Mouse (Mus musculus): ENCODE data around the gene Scamp3.
"Not testable (repeated sequence)": the region's sequence is repeated elsewhere in the genome, so short reads cannot be mapped to it uniquely, and the experiment has no call there.

Scamp3 gene

DNA sequence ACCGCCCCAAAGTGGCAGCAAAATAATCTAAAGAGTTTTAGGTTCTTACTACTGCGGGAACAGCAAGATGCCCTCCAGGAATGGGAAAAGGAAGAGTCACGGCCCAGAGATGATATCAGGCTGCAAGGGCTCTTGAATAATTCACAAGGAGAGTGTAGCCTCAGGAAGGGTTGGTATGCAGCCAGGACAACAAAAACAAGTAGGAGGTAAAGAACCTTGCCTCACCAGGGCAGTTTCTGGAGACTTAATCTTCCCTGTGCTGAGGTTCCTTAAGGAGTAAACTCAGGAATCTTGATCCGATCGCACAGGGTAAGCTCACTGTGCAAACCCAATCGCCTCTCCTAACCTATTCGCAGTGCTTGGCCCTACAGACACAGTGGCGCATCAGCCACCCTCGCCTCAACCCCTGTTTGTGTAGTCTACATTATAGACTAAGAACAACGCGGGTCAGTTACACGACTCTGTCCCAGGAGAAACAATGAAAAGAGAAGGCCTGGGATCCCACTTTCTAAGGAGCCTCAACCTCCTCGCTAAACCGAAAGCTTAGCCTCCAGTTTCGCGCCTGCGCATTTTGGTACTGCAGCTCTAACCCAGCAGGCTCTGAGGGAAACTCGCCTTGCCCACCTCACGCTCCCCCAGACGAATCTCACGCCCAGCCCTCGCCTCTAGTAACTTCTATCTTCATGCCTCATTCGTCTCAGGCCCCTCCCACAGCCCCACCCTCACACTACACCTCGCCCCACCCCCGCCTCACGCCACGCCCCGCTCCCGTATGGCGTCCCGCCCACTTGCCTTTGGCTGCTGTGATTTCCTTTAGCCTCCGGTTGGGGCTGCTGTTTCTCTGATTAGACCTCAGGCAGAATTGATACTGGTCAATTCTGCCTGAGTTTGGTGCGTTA lies 19.0 kb downstream of the Scamp3 start:
- peak; percentile 88 for DNase-seq (ENCODE audit: low read depth, low spot score)

DNA sequence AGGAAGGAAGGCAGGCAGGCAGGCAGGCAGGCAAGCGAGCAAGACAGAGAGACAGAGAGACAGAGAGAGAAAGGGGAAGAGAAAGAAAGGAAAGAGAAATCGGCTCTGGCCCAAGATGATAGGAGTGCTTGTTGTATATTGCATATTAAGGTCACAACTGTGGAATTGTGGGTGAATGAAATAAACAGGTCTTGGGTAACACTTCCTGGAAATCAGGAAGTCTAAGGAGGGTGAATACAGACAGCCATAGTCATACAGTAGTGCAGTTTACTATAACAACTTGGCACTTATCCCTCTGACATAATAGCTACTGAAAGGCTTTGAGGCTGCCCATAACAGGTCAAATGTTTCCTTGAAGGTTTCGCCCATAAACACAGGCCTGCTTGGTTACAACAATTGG lies 22.6 kb downstream of the Scamp3 start:
- DNase-seq (ENCODE audit: low read depth, low spot score), result no peak

DNA sequence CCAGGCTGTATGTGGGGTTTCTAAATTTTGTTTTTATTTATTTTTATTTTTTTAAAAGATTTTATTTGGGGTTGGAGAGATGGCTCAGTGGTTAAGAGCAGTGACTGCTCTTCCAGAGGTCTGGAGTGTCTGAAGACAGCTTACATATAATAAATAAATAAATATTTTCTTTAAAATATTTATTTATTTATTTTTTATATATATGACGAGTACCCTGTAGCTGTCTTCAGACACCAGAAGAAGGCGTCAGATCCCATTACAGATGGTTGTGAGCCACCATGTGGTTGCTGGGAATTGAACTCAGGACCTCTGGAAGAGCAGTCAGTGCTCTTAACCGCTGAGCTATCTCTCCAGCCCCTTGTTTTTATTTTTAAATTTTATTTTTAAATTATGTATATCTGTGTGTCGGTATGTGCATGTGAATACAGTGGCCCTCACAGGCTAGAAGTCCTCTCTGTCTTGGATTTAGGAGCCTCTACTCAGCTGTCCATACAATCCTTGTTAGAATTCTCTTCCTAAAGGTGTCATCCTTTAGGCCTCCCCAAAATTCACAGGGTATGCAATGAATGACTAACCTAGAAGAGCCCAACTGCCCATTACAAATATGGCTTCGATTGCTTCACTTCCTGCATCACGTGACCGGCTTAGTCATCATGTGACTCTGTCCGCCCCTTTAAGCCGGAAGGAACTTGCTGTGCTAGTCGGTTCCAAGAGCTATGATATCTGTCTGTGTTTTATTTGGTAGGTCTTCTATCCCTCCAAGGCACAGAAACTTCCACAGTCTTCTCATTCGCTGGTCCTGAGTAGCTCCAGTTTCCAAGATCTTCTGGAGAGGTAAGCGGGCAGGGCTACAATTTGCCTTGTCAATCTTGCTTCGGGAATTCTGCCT lies 25.2 kb downstream of the Scamp3 start, which contains the start of gene Gba:
TSS of gene Gba (plus strand) at position 676 of the 889 bp plus-strand sequence.
- DNase-seq (ENCODE audit: low read depth, low spot score), result peak; percentile 83

DNA sequence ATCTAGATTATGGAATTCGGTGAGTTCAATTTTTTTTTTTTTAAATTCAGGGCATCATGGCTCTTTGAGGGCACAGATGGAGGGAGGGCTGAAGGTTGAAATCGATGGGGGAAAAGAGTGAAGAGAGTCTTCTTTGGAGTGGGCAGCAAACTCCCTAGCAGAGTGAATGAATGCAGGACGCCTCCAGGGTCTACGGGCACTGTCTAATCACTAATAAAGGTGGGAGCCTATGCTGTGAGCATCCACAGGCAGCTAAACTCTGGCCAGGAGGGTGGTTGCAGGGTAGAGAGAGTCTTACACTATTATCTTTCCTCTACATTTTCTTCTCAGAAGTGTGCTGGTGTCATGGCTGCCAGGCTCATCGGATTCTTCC lies 25.9 kb downstream of the Scamp3 start:
- no peak for DNase-seq (ENCODE audit: low read depth, low spot score)

DNA sequence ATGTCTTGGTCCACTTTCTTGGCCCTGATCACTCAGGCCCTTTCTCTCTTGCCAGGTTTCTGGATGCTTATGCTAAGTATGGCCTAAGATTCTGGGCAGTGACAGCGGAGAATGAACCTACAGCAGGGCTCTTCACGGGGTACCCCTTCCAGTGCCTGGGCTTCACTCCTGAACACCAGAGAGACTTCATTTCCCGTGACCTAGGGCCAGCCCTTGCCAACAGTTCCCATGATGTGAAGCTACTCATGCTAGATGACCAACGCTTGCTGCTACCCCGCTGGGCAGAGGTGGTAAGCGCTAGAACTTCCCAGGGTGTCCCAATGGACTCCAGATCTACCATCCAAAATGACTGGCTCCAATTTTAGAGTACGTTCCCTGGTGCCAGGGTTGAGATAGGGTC lies 28.8 kb downstream of the Scamp3 start:
- no peak for DNase-seq (ENCODE audit: low read depth, low spot score)

DNA sequence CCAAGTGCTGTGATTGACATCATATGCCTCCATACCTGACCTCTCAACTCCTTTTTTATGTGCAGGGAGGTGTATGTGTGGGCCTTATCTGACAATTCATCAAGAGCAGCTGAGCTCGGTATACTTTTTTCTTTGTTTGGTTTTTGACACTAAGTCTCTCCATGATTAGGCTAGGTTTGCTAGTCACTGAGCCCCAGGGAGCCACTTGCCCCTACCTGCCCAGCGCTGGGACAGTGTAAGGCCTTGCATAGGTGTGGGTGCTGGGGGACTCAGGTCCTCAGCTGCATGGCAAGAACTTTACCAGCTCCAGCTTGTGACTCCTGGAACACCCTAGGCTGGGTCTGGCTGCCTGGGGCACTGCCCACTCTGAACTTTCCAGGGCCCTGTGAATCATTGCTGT lies 29.4 kb downstream of the Scamp3 start:
- DNase-seq (ENCODE audit: low read depth, low spot score), result no peak

DNA sequence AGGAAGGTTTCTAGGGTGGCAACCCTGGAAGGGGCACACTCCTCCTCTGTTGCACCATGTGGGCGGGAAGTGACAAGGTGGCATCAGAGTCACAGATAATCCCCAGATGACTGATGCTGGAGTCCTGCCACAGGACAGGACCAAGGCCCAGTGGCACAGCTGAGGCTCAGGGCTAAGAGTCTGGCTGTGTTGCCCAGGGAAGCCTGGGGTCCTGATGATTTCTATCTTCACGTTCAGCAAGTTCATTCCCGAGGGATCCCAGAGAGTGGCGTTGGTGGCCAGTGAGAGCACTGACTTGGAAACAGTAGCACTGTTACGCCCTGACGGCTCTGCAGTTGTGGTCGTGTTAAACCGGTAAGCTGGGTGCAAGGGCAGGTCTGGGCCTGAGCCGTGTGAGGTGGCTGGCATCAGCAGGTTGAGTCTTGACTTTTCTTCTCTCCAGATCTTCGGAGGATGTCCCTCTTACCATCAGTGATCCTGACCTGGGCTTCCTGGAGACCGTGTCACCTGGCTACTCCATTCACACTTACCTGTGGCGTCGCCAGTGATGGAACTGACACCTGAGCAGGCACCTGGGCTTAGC lies 30.9 kb downstream of the Scamp3 start:
- no peak for DNase-seq (ENCODE audit: low read depth, low spot score)

DNA sequence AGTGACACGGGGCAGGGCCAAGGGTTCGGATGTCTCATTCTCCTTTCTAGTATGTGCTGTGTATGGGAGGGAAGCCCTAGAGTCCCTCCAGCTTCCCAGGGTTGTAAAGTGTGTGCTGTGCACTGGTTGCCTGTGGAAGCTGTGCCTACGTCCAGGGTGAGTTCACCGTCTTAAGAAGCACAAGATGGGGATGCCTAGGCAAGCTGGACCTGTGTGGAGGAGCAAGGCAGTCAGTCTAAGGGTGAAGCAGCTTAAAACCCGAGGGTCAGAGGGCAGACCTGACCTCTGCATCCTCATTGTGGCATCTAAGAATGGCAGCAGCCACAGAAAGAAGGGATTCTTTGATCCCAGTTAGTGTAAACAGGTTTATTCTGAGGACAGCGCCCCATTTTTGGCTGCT lies 31.5 kb downstream of the Scamp3 start:
- DNase-seq (ENCODE audit: low read depth, low spot score), result no peak

DNA sequence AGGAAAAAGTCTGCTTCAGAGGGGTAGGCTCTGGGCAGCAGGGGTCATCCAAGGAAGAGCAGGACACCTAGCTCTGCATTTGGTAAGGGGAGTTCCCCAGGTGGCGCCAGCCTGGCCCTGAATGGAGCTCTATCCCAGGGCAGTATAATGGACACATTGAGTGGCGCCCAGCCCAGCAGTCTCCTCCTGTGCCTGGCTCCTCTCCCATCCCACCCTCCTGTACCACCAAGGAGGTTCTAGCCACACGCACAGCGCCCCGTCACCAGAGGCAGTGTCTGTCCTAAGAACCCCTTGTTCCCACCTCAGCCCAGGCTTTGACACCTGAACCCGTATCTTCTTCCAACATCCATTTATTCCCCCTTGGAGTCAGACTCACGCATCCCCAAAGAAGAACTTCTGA lies 32.5 kb downstream of the Scamp3 start:
- DNase-seq (ENCODE audit: low read depth, low spot score), result no peak

DNA sequence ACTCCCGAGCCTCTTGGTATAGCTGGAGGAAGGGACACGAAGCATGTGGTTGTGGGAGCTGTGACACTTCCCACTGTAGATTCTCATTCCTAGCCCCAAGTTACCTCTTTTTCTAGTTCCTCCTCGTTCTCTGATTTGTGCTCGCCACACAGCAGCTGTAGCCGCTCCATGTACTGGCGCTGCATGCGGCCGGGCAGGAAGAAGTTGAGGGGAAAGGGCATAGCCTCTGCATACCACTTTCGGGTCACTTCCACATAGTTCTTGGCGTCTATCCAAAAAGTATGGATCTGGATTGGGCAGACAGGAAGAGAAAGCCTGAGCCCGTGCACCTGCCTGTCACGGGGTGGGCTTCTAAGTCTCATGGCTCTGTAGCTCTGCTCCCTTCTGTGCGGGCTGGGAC lies 32.9 kb downstream of the Scamp3 start:
- DNase-seq (ENCODE audit: low read depth, low spot score), result no peak

DNA sequence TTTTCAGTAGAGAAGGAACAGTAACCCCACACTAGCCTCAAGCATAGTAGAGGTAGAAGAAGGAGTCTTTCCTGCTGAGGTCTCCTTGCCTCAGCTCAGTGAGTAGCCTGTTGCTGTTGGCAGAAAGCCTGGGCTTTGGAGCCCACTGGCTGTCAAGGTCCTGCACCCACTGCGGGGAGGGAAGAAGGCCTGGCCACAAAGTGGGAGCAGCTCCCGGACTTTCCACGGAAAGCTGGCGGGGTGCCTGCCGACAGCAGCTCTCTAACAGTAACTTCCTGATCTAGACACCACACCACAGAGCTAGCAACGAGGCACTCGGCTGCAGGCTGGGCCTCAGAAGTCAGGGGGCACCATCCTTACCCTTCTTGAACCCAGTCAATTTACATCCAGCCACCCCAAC lies 33.5 kb downstream of the Scamp3 start:
- DNase-seq (ENCODE audit: low read depth, low spot score), result no peak

DNA sequence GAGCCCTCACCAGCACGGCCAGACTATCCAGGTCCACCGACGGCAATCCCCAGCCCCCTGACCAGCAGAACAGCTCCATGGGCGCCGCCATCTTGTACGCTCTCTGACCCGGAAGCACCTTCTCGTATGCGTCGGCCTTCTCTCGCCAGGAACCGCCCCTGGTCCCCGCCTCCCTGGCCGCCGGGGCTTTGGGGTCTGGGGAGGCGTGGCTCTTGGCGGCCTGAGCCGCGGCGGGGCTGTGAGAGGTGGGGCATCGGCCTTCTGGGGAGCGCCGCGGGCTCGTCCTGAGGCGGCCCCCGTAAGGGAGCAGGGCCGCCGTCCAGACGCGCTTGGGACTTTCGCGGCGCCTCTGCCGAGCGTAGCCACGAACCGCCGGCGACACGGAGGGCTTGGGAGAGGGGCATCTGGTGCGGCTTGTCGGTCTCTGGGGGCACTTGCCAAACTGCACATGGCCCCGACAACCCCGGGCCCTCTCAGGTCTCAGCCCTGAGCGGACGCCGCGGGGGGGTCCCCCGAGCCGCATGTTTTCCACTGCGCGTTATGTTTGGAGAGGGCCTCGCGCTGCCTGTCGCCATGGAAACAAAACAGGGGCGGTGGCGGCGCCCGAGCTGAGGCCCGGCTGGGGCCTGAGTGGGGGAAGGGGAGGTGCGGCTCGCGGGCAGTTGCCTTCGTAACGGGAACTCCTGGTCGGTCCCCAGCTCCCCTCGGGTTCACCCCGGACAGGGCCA lies 36.7 kb downstream of the Scamp3 start:
- DNase-seq (ENCODE audit: low read depth, low spot score), result peak; percentile 93

DNA sequence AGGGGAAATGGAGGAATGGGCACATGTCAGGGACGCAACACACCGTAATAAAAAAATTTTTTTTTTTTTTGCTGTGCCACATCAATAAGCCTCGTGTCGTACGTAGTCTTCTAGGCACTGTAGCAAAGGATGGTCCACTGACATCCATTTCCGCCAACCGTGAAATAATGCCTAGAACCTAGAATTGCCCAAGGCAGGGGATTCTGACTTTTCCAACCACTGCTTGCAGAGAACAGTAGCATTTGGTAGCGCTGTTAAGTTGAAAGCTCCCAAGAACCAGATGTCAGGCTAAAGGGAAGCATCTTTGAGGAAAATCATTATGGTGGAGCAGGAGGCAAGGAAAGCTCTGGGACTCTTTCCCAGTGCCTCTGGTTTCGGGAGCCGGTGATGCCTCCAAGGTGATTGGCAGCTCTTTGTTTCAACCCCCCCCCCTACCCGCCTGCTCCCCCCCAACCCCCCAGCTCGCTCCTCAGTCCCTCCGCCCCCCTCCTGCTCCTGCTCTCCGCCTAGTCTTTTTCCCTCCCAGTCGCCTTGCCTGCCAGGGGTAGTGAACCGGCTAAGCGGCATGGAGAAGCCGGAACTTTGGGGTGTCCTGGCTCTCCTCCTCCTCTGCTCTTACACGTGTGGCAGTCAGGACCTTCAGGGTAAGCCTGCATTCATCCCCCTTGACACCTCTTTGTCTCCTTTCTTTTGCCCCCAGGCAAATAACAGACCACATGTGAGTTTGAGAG lies 37.6 kb downstream of the Scamp3 start, which contains the start of gene Thbs3:
TSS of gene Thbs3 (plus strand) at position 500 of the 731 bp plus-strand sequence.
- no peak for DNase-seq (ENCODE audit: low read depth, low spot score)

DNA sequence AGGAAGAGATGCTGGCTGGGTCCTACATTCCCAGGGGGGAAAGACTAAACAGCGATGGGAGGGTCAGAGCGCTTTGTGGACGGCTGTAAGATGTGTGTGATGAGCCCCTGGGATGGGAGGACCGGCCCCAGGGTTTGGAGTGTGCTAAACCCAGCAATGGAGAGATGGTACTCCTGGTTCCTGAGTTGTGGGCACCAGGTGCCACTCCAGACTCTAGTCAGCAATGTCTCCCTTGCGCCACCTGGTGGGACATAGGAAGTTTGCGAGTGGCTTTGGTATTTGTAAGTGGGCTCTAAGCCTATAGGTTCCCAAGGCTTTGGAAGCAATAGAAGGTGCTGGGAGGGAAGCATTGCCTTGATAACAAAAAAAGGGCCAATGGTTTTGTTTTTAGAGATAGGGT lies 38.6 kb downstream of the Scamp3 start:
- peak; percentile 84 for DNase-seq (ENCODE audit: low read depth, low spot score)

DNA sequence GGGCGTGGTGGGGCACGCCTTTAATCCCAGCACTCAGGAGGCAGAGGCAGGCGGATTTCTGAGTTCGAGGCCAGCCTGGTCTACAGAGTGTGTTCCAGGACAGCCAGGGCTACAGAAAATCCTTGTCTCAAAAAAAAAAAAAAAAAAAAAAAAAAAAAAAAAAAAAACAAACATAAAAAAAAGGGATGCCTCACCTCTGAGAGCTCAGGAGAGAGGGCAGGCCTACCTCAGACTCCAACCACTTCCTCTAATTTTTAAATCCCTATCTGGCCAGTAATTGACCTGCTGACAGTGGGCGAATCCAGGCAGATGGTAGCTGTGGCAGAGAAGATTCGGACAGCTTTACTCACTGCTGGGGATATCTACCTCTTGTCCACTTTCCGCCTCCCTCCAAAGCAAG lies 39.1 kb downstream of the Scamp3 start:
- not testable (repeated sequence) for DNase-seq (ENCODE audit: low read depth, low spot score)

DNA sequence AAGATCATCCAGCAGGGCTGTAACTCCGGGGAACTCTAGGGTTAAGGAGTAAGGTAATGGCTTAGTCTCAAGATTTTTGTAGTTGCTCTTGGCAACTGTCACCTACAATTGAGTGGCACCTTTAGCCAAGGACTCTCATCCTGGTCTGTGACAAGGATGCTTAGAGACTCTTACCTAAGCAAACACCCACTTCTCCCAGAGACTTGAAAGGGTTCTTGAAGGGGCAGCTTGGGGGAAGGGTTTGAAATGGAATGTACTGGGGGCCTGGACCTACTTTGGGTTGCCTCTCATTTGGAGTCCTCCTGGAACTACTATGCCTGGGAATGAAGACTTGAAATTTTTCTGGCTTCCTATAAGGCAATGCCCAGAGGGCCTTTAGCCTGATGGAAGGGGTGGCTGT lies 41.0 kb downstream of the Scamp3 start:
- no peak for DNase-seq (ENCODE audit: low read depth, low spot score)

DNA sequence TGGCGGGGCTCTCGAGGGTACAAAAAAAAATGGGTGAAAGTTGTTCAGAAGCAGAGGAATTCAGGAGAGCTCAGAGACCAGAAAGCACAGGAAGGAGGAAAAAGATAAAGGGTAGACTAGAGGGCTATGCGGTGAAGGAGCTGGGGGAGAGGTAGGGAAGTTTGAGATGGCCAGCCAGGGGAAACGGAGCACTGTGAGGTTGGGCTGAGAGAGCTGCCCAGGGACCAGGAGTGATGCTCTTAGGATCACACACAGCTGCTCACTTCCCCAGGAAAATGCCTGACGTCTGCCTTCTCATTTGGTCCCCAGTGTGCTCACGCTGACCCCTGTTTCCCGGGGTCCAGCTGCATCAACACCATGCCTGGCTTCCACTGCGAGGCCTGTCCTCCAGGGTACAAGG lies 42.3 kb downstream of the Scamp3 start:
- no peak for DNase-seq (ENCODE audit: low read depth, low spot score)

DNA sequence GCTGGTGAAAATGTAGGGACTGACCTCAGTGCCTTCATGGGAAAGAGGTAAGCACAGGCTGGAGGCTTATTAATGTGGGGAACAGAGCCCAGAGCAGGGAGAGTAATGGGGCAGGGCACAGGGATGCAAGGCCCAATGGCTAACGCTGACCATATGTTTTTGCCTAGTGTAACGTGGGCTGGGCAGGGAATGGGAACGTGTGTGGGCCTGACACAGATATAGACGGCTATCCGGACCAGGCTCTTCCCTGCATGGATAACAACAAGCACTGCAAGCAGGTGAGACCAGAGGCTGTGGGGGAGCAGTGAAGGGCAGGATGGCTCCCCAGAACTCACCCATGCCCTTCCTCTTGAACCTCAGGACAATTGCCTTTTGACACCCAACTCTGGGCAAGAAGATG lies 43.9 kb downstream of the Scamp3 start:
- no peak for DNase-seq (ENCODE audit: low read depth, low spot score)

DNA sequence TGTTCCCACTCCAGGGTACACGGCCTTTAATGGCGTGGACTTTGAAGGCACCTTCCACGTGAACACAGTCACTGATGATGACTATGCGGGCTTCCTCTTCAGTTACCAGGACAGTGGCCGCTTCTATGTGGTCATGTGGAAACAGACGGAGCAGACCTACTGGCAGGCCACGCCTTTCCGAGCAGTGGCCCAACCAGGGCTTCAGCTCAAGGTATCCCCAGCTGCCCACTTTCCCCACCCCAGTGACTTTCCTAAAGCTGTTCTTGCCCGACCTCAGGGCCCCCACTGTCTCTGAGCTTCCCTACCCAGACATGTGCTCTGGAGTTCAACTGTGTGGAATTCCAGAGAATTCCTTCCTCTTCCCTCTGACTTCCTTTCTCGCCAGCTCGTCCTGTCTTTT lies 47.5 kb downstream of the Scamp3 start:
- no peak for DNase-seq (ENCODE audit: low read depth, low spot score)

DNA sequence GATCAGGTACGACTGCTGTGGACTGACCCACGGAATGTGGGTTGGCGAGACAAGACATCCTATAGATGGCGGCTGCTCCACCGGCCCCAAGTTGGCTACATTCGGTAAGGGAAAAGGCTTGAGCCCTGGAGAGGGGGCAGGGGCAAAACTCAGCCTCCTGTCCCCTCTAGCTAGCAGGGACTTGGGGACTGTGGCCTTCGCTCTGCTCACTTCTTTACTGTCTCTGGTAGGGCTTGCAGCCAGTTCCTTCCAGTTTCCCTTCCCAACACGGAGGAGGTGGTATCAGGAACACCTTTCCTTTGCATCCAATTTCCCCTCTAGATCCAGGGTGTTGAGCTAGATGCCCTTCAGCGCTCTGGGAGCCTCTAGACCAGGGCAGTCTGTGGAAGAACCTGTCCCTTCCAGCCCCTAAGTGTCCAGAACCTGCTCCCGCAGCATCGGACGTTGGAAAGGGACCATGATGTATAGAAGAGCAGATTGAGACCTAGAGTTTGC lies 48.1 kb downstream of the Scamp3 start:
- DNase-seq (ENCODE audit: low read depth, low spot score), result no peak

DNA sequence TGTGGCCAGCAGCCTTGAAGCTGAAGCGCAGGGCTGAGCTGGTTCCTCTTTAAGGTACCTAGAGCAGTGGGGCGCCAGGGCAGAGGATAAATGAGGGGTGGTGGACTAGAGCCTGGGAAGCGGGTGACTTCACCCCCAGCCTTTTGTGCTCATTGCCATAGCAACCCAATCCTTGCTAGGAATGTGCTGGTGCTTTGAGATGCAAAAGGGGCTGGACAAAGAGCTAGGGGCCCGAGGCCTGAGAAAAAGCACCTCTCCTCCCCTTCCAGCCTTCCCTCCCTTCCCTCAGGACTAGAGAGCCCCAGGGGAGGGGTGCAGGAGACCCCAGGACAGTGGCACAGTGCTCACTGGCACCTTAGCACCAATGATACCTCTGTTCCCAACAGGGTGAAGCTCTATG lies 48.6 kb downstream of the Scamp3 start:
- DNase-seq (ENCODE audit: low read depth, low spot score), result no peak

All from embryo, embryonic 11.5 days (tissue).